Mouse (Mus musculus) gastrocnemius, postnatal 36 days (tissue): Measurements from ENCODE around the gene Atxn3. TPM values are rescaled to one million over a fixed set of nuclear protein-coding genes. Genes with fewer than 3 reads are reported as not detected.

Experiments used
- DNase-seq, 2 experiments: peaks; one replicate each; pipeline ENCODE4 v3.0.0; 2022
- intact Hi-C: fragments of 180-260 bp; cut with DNase I; formaldehyde crosslinking; loops from one replicate; pipeline ENCODE4 v1.15.1; 2025
- total RNA-seq, 2 experiments: library from RNA; stranded (reverse); gene quantifications; 2 replicates each; pipeline ENCODE4 v1.2.3; 2021

The Atxn3 gene
- total RNA-seq, 2 experiments from 2014 or later = 3.8 to 5.9 TPM

- DNase-seq = no peak
- intact Hi-C loops = no loop called here
Measured at GRCm38 (mm10) chr12:101898966-101899365, 59.1 kb downstream of the Atxn3 start.

- intact Hi-C loops = no loop called here
- DNase-seq = no peak
Measured at GRCm38 (mm10) chr12:101897113-101897512, 60.9 kb downstream of the Atxn3 start.

- intact Hi-C loops = no loop called here
- no peak for DNase-seq
Measured at GRCm38 (mm10) chr12:101893296-101893695, 64.8 kb downstream of the Atxn3 start.

- no peak for DNase-seq
- intact Hi-C loops = no loop called here
Measured at GRCm38 (mm10) chr12:101892832-101893231, 65.2 kb downstream of the Atxn3 start.

- intact Hi-C loops = no loop called here
- no peak for DNase-seq
Measured at GRCm38 (mm10) chr12:101891066-101891465, 67.0 kb downstream of the Atxn3 start.

GRCm38 (mm10) chr12:101889351-101889750, 68.7 kb downstream of the Atxn3 start:
- no peak for DNase-seq
- intact Hi-C loops = no loop called here

GRCm38 (mm10) chr12:101888312-101888711, 69.7 kb downstream of the Atxn3 start:
- DNase-seq = no peak
- intact Hi-C loops = no loop called here

- intact Hi-C loops = no loop called here
- no peak for DNase-seq
Measured at GRCm38 (mm10) chr12:101884926-101885325, 73.1 kb downstream of the Atxn3 start.

- intact Hi-C loops = loop anchor here (10.0 kb wide), 1 partner anchor 752 kb away; no protein-coding TSS in a partner anchor
- DNase-seq = no peak
Measured at GRCm38 (mm10) chr12:101876374-101876773, 81.7 kb downstream of the Atxn3 start.

- no peak for DNase-seq
- intact Hi-C loops = loop anchor here (10.0 kb wide), 1 partner anchor 750 kb away; no protein-coding TSS in a partner anchor
Measured at GRCm38 (mm10) chr12:101875107-101875506, 82.9 kb downstream of the Atxn3 start.

Other genes starting within 250 kb of the Atxn3 start
- under 1 TPM; 0.12 to 0.31 TPM for gene Tc2n, start 239.7 kb downstream of the Atxn3 start, total RNA-seq
- gene Fbln5, start 139.2 kb downstream of the Atxn3 start, total RNA-seq = 10 to 100 TPM; 15.2 to 16.0 TPM
- gene Trip11, start 45.0 kb downstream of the Atxn3 start, total RNA-seq = 10 to 100 TPM; 22.7 to 24.2 TPM
- 1 to 10 TPM; 9.1 TPM for gene Cpsf2, start 17.7 kb upstream of the Atxn3 start, total RNA-seq
- gene Slc24a4, start 170.5 kb upstream of the Atxn3 start, total RNA-seq = not detected